Mouse (Mus musculus) spleen, postnatal 14 days (tissue): ENCODE measurements around the gene Fxyd5.

ENCODE experiments used
- DNase-seq, 2 experiments: peaks; one replicate each; pipeline ENCODE4 v3.0.0; 2021 to 2022; ENCODE audit warnings: low spot score in 2 of 2

Gene Fxyd5

GRCm38 (mm10) chr7:30985357-30985756 is 56.9 kb downstream of the Fxyd5 start:
- no peak for DNase-seq
